Mouse (Mus musculus) mature B cell (primary cell): ENCODE results near the gene Bcl2l2.

Experiments
- in situ Hi-C: fragments of 300-500 bp; cut with MboI; formaldehyde crosslinking; loops from 2 replicates; pipeline ENCODE4 v1.14.3; 2019

The Bcl2l2 gene

GRCm38 (mm10) chr14:54883154-54884021 lies at the start of gene Bcl2l2, which contains the start of gene Gm20521:
TSS of gene Bcl2l2 (plus strand) at chr14:54883377.
TSS of gene Gm20521 (plus strand) at chr14:54883441.
- in situ Hi-C loops, result no loop called here

DNA sequence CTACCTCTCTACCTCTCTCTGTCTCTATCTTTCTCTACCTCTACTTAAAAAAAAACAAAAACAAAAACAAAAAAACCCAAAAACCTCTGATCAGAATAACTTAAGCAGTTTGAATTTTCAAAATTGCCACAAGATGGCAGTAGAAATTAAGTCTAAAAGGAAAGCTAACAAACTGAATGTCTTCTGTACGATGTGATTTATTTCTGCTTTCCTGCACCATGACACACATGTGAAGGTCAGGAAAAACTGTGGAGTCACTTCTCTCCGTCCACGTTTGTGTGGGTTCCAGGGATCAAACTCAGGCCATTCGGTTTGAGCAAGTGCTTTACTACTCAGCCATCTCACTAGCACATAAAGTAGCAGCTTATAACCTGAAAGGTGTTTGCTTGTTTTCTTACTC lies 39.7 kb upstream of the Bcl2l2 start:
- in situ Hi-C loops, result no loop called here

DNA sequence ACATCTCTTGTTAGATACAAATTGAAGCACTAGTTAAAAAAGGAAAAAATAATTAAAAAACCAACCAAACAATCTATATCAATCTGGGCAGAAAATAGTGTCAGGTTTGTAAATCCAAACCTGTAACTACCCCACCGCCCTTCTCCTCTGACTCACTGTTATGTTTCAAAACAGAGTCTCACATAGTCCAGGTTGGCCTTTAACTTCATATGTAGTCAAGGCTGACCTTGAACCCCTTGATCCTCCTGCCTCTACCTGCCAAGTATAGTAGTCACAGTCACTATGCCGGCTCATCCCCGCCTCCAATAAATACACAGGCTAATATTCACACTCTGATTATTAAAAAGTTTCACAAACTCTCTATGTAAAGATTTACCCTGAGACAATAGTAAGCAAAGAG lies 27.5 kb upstream of the Bcl2l2 start:
- in situ Hi-C loops, result no loop called here

DNA sequence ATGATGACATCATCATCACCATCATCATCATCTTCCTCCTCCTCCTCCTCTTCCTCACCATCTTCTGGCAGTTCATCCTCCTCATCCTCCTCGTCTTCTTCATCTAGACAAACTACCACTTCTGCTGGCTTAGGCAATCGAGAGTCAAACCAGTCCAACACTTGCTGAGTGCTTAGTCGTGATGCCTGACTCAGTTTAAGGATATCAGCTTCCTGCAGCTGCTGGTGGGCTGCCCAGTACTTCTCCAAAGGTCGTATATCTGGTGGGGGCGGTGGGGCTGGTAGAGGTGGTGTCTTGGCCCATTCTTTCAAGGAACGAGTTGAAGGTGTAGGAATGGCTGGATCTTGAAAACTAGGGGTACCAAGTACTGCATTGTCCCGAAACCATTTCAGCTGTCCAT lies 26.5 kb upstream of the Bcl2l2 start:
- in situ Hi-C loops, result no loop called here

DNA sequence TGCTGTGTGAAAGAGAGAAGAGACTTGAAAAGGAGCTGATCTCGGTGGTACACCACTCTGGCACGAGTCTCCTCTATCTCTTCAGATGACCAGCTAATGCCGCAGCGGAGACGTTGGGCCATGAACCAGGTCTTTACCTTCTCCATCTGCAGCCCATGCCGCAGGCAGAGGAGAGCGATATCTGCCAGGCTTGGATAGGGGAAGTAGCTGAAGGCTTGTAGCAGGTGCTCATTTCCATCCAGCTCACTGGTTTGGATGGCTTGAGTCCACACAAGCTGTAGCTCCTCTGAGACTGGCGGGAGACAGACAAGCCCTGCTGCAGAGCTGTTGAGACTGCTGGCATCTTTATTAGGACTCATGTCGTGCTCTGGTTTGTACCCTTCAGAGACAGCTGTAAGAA lies 25.3 kb upstream of the Bcl2l2 start:
- in situ Hi-C loops, result no loop called here

- in situ Hi-C loops, result no loop called here
Measured at GRCm38 (mm10) chr14:54860511-54860910, 22.7 kb upstream of the Bcl2l2 start.

GRCm38 (mm10) chr14:54863501-54864312 lies 19.5 kb upstream of the Bcl2l2 start:
- in situ Hi-C loops, result no loop called here

GRCm38 (mm10) chr14:54864313-54865036 lies 18.7 kb upstream of the Bcl2l2 start:
- in situ Hi-C loops, result no loop called here

DNA sequence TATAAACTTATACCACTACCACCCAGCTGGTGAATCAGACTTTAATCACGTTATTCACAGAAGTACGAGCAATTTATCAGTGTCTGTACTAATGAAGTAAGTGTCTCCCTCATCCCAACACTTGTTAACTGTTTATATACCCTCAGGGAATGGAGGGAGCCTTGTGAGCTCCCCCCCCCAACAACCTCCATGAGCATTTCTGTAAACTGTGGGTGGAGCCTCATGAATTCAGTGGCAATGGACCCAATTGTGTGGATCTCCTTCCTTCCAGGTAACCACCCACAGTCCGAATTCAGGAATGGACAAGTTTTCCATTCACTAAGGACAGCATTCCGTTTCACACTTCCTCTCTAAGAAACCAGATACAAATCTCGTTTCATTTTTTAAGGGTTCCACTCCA lies 17.6 kb upstream of the Bcl2l2 start:
- in situ Hi-C loops, result no loop called here

- in situ Hi-C loops, result no loop called here
Measured at GRCm38 (mm10) chr14:54866268-54866667, 16.9 kb upstream of the Bcl2l2 start.

GRCm38 (mm10) chr14:54866936-54867335 lies 16.2 kb upstream of the Bcl2l2 start:
- in situ Hi-C loops, result no loop called here

- in situ Hi-C loops, result no loop called here
Measured at GRCm38 (mm10) chr14:54868026-54868425, 15.2 kb upstream of the Bcl2l2 start.

DNA sequence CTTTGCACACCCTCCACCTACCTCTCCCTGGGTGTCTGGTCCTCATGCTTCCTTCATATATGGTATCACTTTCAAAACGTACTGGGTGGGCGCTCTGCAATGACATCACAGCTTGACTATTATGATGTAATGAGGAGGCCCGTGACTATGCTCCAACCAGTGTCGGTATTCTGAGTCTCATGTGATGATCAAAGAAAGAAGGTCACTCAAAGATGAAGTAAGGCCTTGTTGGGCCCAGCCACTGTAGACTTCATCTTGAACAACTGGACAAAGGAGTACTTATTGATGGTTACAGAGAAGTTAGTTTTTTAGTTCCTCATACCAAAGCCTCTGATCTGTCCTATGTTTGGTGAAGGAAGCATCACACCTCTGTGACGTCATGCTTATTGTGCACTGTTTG lies 12.3 kb upstream of the Bcl2l2 start, which contains the start of gene Homez:
TSS of gene Homez (minus strand) at position 101 of the 400 bp plus-strand sequence.
- in situ Hi-C loops, result no loop called here

DNA sequence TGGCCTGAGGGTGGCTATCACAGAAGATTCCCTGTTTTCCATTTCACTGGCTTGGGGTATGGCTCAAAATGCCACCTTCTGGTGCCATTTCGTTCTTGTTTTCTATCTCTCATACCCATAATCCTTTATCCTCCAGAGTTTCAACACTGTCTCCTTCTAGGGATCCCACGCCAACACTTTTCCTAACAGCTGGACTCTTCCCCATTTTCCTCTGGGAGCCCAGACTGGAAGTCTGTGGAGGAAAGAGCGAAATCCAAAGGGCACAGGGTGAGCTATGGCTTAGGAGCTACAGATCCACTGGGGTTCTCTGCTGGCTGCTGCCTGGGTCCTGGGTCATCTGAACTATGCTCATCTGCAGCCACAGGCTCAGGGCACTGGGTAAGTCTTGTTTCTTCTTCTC lies 9.0 kb upstream of the Bcl2l2 start:
- in situ Hi-C loops, result no loop called here

DNA sequence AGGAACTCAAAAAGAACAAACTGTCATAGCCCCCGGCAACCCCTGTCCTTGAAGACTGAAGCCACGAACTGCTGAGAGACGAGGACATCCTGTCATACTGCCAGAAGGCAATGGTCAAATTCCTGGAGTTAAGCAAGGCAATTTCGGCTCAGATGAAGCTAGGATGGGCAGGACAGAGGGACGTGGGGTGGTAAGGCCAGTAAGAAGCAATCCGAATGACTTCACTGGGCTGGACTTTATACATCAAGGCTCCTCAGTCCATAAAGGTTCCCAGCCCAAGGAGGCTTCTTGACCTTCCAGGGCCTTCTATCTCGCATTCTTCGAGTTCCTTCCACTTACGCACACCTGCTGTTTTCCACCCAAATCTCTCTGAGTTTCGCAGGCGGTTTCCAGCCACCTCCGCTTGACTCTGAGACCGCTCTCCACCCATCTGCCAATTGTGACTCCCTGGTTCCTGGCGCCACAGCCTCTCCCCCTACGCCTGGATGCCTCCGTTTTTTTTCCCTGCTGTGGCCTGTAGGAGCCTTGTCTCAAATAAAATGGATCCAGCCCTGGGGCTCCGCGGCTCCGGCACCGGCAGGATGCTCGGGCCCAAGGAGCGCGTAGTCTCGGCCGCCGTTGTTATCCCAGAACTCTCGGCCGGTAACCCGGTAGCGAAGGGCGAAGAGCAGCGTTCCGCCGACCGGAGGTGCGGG lies 7.2 kb upstream of the Bcl2l2 start:
- in situ Hi-C loops, result no loop called here

- in situ Hi-C loops, result no loop called here
Measured at GRCm38 (mm10) chr14:54876539-54877047, 6.6 kb upstream of the Bcl2l2 start.

- in situ Hi-C loops, result no loop called here
Measured at GRCm38 (mm10) chr14:54877048-54877715, 6.0 kb upstream of the Bcl2l2 start, which contains the start of gene Ppp1r3e. TSS of gene Ppp1r3e (minus strand) at chr14:54877550.

GRCm38 (mm10) chr14:54884022-54884712 lies 990 bp downstream of the Bcl2l2 start:
- in situ Hi-C loops, result no loop called here

DNA sequence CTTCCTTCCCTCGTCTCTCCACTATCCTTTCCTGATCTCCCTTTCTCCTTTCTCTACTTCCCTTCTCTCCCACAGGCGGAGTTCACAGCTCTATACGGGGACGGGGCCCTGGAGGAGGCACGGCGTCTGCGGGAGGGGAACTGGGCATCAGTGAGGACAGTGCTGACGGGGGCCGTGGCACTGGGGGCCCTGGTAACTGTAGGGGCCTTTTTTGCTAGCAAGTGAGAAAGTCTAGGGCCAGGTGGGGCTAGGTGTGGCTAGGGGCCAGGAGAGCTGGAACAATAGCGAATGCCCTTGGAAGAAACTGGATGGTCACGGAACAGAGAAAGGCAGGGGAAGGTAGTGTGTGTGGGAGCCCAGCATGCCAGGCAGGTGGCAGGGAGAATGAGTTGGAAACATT lies 2.1 kb downstream of the Bcl2l2 start:
- in situ Hi-C loops, result no loop called here

DNA sequence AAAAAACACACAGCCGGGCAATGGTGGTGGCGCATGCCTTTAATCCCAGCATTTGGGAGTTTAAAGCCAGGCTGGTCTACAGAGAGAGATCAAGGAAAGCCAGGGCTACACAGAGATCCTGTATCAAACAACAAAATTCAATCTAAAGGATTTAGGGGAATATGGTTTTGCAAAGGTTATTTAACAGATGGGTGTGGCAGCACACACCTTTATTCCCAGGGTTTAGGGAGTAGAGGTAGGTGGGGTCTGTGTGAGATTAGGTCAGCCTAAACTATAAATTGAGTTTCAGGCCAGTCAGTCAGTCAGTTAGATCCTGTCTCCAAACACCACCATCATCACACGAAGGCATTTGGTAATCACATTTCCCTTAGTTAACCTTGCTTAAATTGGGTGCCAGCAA lies 9.0 kb downstream of the Bcl2l2 start, which contains the start of gene Pabpn1:
TSS of gene Pabpn1 (plus strand) at position 301 of the 400 bp plus-strand sequence.
- in situ Hi-C loops, result no loop called here
